Mouse (Mus musculus): ENCODE results near the gene Pcdh7.

- TF ChIP-seq CTCF (IDR thresholded peaks at IDR 0.05; ENCODE audit: low read depth) (no peak), EP300 (IDR thresholded peaks at IDR 0.05; ENCODE audit: low read depth) (no peak)
Observed at GRCm38 (mm10) chr5:57778093-57778492, 60.3 kb downstream of the Pcdh7 start.

All from liver, embryonic 14.5 days (tissue).